Mouse (Mus musculus): ENCODE data around the gene Arhgef25. TPM values are rescaled to one million over a fixed set of nuclear protein-coding genes. Genes with fewer than 3 reads are reported as not detected.
"Not testable (repeated sequence)": the region's sequence is repeated elsewhere in the genome, so short reads cannot be mapped to it uniquely, and the experiment has no call there.

The Arhgef25 gene
- polyA plus RNA-seq, 1 experiment from 2014 or later: 8.2 TPM

DNA sequence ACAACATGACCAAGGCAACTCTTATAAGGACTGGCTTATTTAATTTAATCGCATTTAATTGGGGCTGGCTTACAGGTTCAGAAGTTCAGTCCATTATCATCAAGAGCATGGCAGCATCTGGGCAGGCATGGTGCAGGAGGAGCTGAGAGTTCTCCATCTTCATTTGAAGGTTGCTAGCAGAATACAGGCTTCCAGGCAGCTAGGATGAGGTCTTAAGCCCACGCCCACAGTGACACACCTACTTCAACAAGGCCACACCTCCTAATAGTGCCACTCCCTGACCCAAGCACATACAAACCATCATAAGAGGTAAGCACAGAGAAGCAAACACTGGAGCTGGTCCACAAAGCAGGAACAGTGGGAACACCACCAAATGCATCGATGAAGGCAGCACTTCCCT, 38.6 kb downstream of the Arhgef25 start:
- not testable (repeated sequence) for H3K9ac ChIP-seq; H3K27ac ChIP-seq; H3K4me3 ChIP-seq (replicated peaks); DNase-seq; H3K27me3 ChIP-seq; ATAC-seq (ENCODE audit: low read depth); H3K36me3 ChIP-seq; H3K9me3 ChIP-seq (replicated peaks); H3K4me2 ChIP-seq
- H3K4me1 ChIP-seq (replicated peaks): peaks cover 15% of the 10 kb centered on the region
- 66% methylated on average over 3 of the region's 3 CpGs for WGBS (ENCODE audit: insufficient replicate concordance)

DNA sequence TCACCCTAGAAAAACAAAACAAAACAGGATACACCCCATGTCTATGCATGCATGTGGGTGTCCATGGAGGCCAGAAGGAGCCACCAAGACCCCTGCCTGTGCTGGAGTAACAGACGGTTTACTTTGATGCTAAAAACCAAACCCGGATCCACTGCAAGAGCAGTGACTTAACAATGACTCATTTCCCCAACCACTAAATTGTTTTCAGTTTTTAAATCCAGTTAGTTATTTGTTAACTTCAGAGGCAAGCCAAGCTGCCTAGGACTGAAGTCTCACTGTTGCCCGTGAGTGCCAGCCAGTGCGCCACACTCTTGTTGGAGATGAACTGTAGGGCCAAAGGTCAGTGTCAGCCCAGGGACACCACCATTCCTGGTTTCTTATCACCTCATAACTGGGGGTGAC, 39.4 kb downstream of the Arhgef25 start:
- ATAC-seq (ENCODE audit: low read depth) (no peak), DNase-seq (no peak)
- Histone ChIP-seq H3K4me2 (no peak overlapping the region), H3K4me1 (replicated peaks) (peaks cover 15% of the 10 kb centered on the region), H3K4me3 (replicated peaks) (no peak overlapping the region), H3K27me3 (no peaks in the 10 kb centered on the region), H3K9me3 (replicated peaks) (no peaks in the 10 kb centered on the region), H3K27ac (no peak overlapping the region), H3K36me3 (no peaks in the 10 kb centered on the region), H3K9ac (no peak overlapping the region)
- 65% methylated on average over 4 of the region's 4 CpGs for WGBS (ENCODE audit: insufficient replicate concordance)

DNA sequence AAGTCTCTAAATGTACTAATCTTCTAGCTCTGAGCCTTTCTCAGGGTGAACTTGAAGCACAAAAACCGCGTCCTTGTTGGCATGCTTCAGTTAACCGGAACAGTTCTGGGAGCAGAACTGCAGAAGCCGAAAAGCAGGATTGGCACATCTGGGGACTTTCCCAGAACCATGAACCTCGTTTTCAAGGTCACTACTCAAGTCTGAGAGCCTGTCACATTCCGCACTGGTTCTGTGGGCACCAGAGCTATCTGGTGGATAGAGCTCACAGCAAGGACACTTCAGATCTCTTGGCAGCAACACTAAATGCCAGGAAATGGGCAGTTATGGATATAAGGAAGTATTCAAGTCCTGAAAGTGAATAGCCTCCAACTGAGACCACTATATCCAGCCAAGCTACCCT, 42.7 kb downstream of the Arhgef25 start:
- ATAC-seq (ENCODE audit: low read depth) (no peak), DNase-seq (no peak)
- Histone ChIP-seq H3K4me1 (replicated peaks) (peaks cover 15% of the 10 kb centered on the region), H3K4me3 (replicated peaks) (no peak overlapping the region), H3K9ac (no peak overlapping the region), H3K27ac (no peak overlapping the region), H3K27me3 (no peaks in the 10 kb centered on the region), H3K4me2 (no peak overlapping the region), H3K36me3 (no peaks in the 10 kb centered on the region), H3K9me3 (replicated peaks) (no peaks in the 10 kb centered on the region)
- 67% methylated on average over 6 of the region's 6 CpGs for WGBS (ENCODE audit: insufficient replicate concordance)

DNA sequence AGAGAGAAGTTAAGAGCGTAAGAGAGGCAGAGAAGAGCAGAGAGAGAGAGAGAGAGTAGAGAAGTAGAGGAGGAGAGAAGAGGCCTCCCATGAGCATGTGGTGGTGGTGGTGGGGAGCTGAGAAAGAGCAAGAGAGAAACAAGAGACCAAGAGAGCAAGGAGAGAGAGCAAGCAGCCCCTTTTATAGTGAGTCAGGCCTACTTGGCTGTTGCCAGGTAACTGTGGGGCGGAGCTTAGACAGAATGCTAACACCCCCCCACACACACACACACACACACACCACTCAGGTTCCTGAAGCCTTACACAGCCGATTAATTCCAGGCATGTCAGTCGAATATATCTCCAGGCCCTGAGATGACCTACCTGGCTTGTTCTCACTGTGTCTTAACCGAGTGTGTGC, 44.6 kb downstream of the Arhgef25 start:
- DNase-seq (no peak), ATAC-seq (ENCODE audit: low read depth) (no peak)
- H3K9ac ChIP-seq: no peak overlapping the region
- H3K4me1 ChIP-seq (replicated peaks): peaks cover 11% of the 10 kb centered on the region
- WGBS (ENCODE audit: insufficient replicate concordance): 70% methylated on average over 4 of the region's 5 CpGs
- no peaks in the 10 kb centered on the region for H3K9me3 ChIP-seq (replicated peaks)
- H3K27ac ChIP-seq: no peak overlapping the region
- H3K4me3 ChIP-seq (replicated peaks): no peak overlapping the region
- no peaks in the 10 kb centered on the region for H3K27me3 ChIP-seq
- H3K36me3 ChIP-seq: no peaks in the 10 kb centered on the region
- no peak overlapping the region for H3K4me2 ChIP-seq

DNA sequence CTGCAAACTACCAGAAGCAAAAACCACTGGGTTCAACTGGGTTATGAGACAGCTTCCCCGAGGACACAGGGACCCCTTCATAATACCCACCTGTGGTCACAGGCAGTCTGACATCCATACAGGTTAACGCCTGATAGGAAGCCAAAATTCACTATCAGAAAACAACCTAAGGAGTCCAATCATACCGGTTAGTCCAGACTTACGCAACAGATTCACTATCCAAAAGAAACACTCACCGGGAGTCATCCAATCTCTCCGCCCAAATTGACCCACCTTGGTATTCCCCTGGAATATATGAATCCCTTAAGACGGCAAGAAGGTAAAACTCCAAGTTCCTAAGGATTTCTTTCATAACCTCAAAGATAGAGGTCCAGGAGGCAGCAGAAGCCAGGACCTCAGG, 45.3 kb downstream of the Arhgef25 start:
- no peaks in the 10 kb centered on the region for H3K27me3 ChIP-seq
- H3K4me1 ChIP-seq (replicated peaks): peaks cover 11% of the 10 kb centered on the region
- no peak overlapping the region for H3K4me2 ChIP-seq
- H3K4me3 ChIP-seq (replicated peaks): no peak overlapping the region
- DNase-seq (no peak), ATAC-seq (ENCODE audit: low read depth) (no peak)
- no peaks in the 10 kb centered on the region for H3K36me3 ChIP-seq
- H3K9me3 ChIP-seq (replicated peaks): no peaks in the 10 kb centered on the region
- no peak overlapping the region for H3K9ac ChIP-seq
- 65% methylated on average over 7 of the region's 7 CpGs for WGBS (ENCODE audit: insufficient replicate concordance)
- no peak overlapping the region for H3K27ac ChIP-seq

DNA sequence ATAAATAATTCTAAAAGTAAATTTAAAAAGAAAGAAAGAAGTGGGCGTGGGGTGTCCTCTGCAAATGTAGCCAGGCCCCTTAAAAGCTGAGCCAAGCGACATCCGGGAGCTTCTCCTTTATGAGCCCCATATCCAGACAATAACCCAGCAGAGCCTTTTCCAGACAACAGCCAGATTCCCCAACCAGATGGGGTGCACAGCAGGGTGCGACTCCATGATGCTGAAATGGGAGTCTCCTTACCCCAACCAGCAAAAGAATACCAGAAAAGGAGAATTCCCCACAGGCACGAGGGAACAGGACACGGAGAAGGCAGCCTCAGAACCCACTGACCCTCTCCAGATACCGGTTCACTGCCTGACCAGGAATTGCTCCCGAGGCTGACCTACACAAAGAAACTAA, 46.7 kb downstream of the Arhgef25 start:
- DNase-seq (no peak), ATAC-seq (ENCODE audit: low read depth) (no peak)
- H3K4me2 ChIP-seq: no peak overlapping the region
- no peaks in the 10 kb centered on the region for H3K36me3 ChIP-seq
- no peak overlapping the region for H3K4me3 ChIP-seq (replicated peaks)
- H3K9ac ChIP-seq: no peak overlapping the region
- H3K27ac ChIP-seq: no peak overlapping the region
- H3K4me1 ChIP-seq (replicated peaks): peaks cover 21% of the 10 kb centered on the region
- WGBS (ENCODE audit: insufficient replicate concordance): 71% methylated on average over 8 of the region's 8 CpGs
- H3K27me3 ChIP-seq: no peaks in the 10 kb centered on the region
- H3K9me3 ChIP-seq (replicated peaks): no peaks in the 10 kb centered on the region

DNA sequence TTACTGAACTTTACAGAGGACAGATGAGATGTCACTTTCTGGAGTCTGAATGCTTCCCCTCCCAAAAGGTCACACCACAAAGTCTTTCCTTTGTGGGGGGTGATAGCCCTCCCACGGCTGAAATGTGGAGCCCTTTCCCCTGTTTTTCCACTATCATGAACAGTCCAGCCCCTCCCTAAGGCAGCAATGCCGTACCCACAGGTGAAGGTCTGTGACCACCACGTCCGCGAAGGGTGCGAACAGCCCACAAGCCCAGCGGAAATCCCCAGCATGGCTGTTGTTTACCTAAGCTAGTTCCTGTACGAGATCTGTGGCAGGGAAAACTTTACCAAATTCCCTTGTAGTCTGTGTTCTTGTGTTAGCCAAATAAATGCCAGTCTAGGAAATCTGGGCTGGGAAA, 48.4 kb downstream of the Arhgef25 start:
- H3K4me1 ChIP-seq (replicated peaks): peaks cover 35% of the 10 kb centered on the region
- no peaks in the 10 kb centered on the region for H3K27me3 ChIP-seq
- no peak for DNase-seq
- H3K27ac ChIP-seq: no peak overlapping the region
- no peaks in the 10 kb centered on the region for H3K9me3 ChIP-seq (replicated peaks)
- H3K4me2 ChIP-seq: no peak overlapping the region
- H3K9ac ChIP-seq: no peak overlapping the region
- H3K36me3 ChIP-seq: no peaks in the 10 kb centered on the region
- no peak overlapping the region for H3K4me3 ChIP-seq (replicated peaks)
- 56% methylated on average over 8 of the region's 8 CpGs for whole genome bisulfite sequencing (ENCODE audit: insufficient replicate concordance)
- no peak for ATAC-seq (ENCODE audit: low read depth)

DNA sequence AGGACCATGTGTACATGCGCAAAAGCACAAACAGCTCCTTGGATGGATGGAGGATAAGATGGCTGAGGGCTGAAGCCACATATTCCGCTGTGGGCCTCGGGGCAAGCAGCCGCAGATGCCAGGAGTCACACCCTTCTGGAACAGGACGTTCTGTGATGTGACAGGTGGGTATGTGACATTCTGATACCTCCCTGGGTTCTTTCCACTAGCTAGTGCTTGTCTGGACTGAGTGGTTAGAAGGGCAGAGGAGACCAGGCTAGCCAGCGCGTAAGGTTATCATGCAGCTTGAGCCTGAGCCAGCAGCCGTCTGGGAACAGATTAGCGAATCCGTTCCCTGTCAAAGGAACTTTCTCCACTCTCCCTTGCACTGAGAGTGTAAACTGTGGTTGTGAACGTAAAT, 48.9 kb downstream of the Arhgef25 start:
- no peak for DNase-seq
- Histone ChIP-seq H3K4me2 (no peak overlapping the region), H3K9me3 (replicated peaks) (no peaks in the 10 kb centered on the region), H3K36me3 (no peaks in the 10 kb centered on the region), H3K4me3 (replicated peaks) (no peak overlapping the region), H3K27ac (no peak overlapping the region), H3K4me1 (replicated peaks) (peaks cover 40% of the 10 kb centered on the region), H3K27me3 (no peaks in the 10 kb centered on the region), H3K9ac (no peak overlapping the region)
- 72% methylated on average over 11 of the region's 11 CpGs for WGBS (ENCODE audit: insufficient replicate concordance)
- ATAC-seq (ENCODE audit: low read depth): no peak

DNA sequence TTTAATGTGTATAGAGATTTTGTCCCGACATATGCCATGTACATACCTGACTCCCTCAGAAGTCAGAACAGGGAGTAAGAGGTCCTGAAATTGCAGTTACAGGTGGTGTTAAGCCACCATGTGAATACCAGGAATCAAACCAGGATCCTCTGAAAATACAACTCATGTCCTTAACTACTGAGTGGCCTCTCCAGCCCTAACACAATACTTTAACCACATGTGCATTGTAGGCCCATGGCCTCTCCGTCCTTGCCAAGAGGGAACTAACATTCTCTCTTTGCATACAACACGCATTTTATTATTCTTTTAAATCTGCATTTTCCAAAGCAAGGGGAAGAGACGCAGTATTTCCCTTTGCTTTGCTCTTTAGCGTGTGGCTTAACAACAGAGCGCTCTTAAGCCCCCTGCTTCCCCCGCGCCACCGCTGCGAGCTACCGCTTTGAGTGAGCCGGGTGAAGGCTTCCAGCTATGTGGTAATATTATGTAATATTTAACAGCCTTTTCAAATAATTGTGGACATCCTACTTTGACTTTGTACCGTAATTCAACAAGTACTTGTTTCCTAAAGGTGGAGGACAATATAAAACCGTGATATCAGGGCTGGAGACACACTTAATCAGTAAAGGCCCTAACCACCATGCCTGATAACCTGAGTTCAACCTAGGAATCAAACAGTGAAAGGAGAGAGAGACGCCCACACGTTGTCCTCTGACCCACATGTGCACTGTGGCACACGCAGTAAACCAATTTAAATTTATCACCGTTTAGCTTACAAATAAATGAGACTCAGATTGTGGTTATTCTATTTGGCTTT, 51.3 kb downstream of the Arhgef25 start:
- H3K36me3 ChIP-seq: no peaks in the 10 kb centered on the region
- no peak for DNase-seq
- peaks cover 56% of the 10 kb centered on the region for H3K4me1 ChIP-seq (replicated peaks)
- no peaks in the 10 kb centered on the region for H3K27me3 ChIP-seq
- no peak overlapping the region for H3K9ac ChIP-seq
- H3K4me2 ChIP-seq: no peak overlapping the region
- H3K9me3 ChIP-seq (replicated peaks): no peaks in the 10 kb centered on the region
- peak overlapping the region; percentile 56 for H3K27ac ChIP-seq
- no peak for ATAC-seq (ENCODE audit: low read depth)
- 63% methylated on average over 18 of the region's 18 CpGs for WGBS (ENCODE audit: insufficient replicate concordance)
- H3K4me3 ChIP-seq (replicated peaks): no peak overlapping the region

DNA sequence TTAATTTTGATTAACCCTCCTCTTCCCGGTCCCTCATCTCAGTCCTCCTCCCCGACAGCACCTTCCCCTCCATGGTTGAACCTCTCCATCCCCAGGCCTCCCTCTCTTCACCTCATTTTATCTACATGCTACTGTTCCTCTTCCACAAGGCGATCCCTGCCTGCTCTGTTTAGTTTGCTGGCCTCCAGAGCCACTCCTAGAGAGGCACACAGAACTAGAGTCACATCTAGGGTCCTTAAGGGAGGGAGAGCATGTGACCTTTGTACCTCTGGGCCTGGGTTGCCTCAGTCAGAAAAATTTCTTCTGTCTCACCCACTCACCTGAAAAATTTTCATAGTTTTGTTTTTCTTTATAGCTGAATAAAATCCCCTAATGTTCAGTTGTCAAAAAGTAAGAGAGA, 52.0 kb downstream of the Arhgef25 start:
- ATAC-seq (ENCODE audit: low read depth): no peak

DNA sequence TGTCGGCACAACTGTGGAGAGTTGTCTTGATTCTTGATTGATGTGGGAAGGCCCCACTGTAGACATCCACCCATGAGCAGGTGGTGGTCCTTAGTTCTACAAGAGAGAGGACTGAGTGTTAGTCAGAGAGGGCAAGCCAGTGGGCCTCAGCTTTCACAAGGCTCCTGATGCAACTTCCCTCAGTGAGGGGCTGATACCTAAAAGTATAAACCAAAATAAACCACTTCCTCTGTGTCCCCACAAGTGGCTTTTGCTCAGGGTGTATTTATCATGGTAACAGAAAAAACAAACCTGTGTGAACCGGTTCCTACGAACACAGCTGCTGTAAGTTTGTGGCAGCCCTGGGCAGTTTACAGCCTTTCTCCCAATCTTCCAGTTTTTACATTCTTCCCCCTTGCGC, 53.4 kb downstream of the Arhgef25 start:
- no peak for ATAC-seq (ENCODE audit: low read depth)
- Histone ChIP-seq H3K4me1 (replicated peaks) (peaks cover 55% of the 10 kb centered on the region), H3K27me3 (no peaks in the 10 kb centered on the region), H3K9me3 (replicated peaks) (no peaks in the 10 kb centered on the region), H3K9ac (no peak overlapping the region), H3K27ac (peak overlapping the region; percentile 78), H3K36me3 (no peaks in the 10 kb centered on the region), H3K4me2 (no peak overlapping the region), H3K4me3 (replicated peaks) (no peak overlapping the region)
- no peak for DNase-seq
- 47% methylated on average over 4 of the region's 4 CpGs for WGBS (ENCODE audit: insufficient replicate concordance)

More for the DNA sequence above, 52.0 kb downstream of the Arhgef25 start:
- peak overlapping the region; percentile 34; the same call in 1 of the 2 replicates for H3K27ac ChIP-seq
- WGBS (ENCODE audit: insufficient replicate concordance): 67% methylated on average over 3 of the region's 3 CpGs
- no peaks in the 10 kb centered on the region for H3K36me3 ChIP-seq
- H3K9me3 ChIP-seq (replicated peaks): no peaks in the 10 kb centered on the region
- no peak for DNase-seq
- H3K9ac ChIP-seq: no peak overlapping the region
- H3K4me3 ChIP-seq (replicated peaks): no peak overlapping the region
- H3K27me3 ChIP-seq: no peaks in the 10 kb centered on the region
- no peak overlapping the region for H3K4me2 ChIP-seq
- H3K4me1 ChIP-seq (replicated peaks): peaks cover 56% of the 10 kb centered on the region

Measured in liver, embryonic 13.5 days (tissue).